Mouse (Mus musculus) heart, embryonic 16.5 days (tissue): ENCODE data around the gene Asic2. TPM values are rescaled to one million over a fixed set of nuclear protein-coding genes. Genes with fewer than 3 reads are reported as not detected.

Experiments used
- ATAC-seq: fragments of 200-750 bp; cut with Nextera tagmentation; replicated peaks from 2 replicates; pipeline ENCODE4 v1.8.0; 2017; ENCODE audit warnings: moderate number of reproducible peaks; ENCODE audit not compliant: insufficient read depth, low FRiP score; ENCODE audit errors: extremely low read depth
- H3K27ac ChIP-seq: fragments of 300-500 bp; sonication (generic); 2 replicates; pipeline ENCODE4 v1.5.1; 2014; ENCODE audit warnings: mild to moderate bottlenecking, low read length, control low read depth, moderate library complexity
- H3K27me3 ChIP-seq: fragments of 300-500 bp; sonication (generic); 2 replicates; pipeline ENCODE4 v1.6.1; 2014; ENCODE audit warnings: low read length, mixed read lengths; ENCODE audit not compliant: control insufficient read depth, insufficient read depth
- H3K36me3 ChIP-seq: fragments of 300-500 bp; sonication (generic); 2 replicates; pipeline ENCODE4 v1.6.1; 2014; ENCODE audit not compliant: control insufficient read depth, insufficient read depth
- H3K4me1 ChIP-seq: fragments of 300-500 bp; sonication (generic); 2 replicates; pipeline ENCODE4 v1.6.1; 2014; ENCODE audit warnings: low read length, mixed read lengths; ENCODE audit not compliant: control insufficient read depth, insufficient read depth
- H3K4me2 ChIP-seq: fragments of 300-500 bp; sonication (generic); 2 replicates; pipeline ENCODE4 v1.6.1; 2014; ENCODE audit warnings: low read depth, mild to moderate bottlenecking, control low read depth, low read length
- H3K4me3 ChIP-seq: fragments of 300-500 bp; sonication (generic); 2 replicates; pipeline ENCODE4 v1.5.1; 2014; ENCODE audit warnings: mild to moderate bottlenecking, control low read depth, low read length
- H3K9ac ChIP-seq: fragments of 300-500 bp; sonication (generic); 2 replicates; pipeline ENCODE4 v1.6.1; 2014; ENCODE audit warnings: low read length, control low read depth
- H3K9me3 ChIP-seq: fragments of 300-500 bp; sonication (generic); replicated peaks from 2 replicates; pipeline ENCODE4 v1.6.1; 2016; ENCODE audit warnings: low read length; ENCODE audit not compliant: control insufficient read depth
- WGBS: fragments of 180-500 bp; shearing (Covaris S2); extraction: QIAGEN DNeasy Blood & Tissue Kit; methylation state at CpG from one replicate; pipeline ENCODE4 v1.1.7; 2014; 5-methylcytosine and 5-hydroxymethylcytosine counted together
- polyA plus RNA-seq: library from polyadenylated mRNA; unstranded; fragments of >200 nt; fragmentation: Nextera tagmentation; extraction: Ambion mirVana; gene quantifications from 2 replicates; pipeline ENCODE4 v1.2.1, GENCODE M21; 2015

The Asic2 gene
- polyA plus RNA-seq, 1 experiment from 2014 or later = not detected

DNA sequence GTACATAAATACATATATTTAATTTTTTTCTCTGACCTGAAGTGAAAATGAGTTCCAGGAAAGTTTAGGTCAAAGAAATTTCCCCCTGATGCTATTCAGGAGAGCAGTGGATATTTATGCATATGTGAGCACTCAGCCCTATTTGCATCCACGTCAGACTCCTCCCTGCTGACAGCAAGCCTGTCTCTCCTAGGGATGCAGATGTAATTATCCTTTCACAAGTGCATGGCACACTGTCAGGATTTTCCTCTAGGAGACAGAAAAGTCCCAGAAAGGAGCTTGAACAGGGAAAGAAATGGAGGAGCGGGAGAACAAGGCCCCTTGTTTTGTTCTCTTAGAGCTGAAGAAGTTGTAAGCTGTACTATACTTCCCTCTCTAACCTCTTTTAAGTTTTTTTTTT lies 287.7 kb downstream of the Asic2 start:
- Histone ChIP-seq H3K9me3 (no peaks in the 10 kb centered on the region), H3K9ac (no peak overlapping the region), H3K27ac (no peak overlapping the region), H3K27me3 (no peaks in the 10 kb centered on the region), H3K4me2 (no peak overlapping the region), H3K36me3 (no peaks in the 10 kb centered on the region), H3K4me1 (no peaks in the 10 kb centered on the region), H3K4me3 (no peak overlapping the region)
- no peak for ATAC-seq
- 81% methylated on average over 2 of the region's 2 CpGs for WGBS

DNA sequence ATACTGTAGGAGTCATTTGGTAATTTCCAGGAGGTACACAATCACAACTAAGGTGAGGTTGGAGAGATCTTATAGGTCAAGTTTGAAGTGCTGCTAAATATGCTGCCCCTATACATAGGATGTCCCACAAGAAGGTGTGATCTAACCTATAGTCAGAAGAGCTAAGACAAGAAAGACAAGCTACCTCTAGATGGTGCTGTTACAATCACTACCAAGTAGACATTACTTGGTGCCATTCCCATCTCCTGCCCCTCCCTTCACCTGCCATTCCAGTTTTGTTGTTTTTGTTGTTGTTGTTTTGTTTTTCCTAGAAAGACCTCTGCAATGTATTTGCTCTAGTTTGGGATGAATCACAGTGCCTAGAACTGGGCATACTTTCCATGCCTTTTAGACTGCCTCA lies 296.5 kb downstream of the Asic2 start:
- no peak for ATAC-seq

DNA sequence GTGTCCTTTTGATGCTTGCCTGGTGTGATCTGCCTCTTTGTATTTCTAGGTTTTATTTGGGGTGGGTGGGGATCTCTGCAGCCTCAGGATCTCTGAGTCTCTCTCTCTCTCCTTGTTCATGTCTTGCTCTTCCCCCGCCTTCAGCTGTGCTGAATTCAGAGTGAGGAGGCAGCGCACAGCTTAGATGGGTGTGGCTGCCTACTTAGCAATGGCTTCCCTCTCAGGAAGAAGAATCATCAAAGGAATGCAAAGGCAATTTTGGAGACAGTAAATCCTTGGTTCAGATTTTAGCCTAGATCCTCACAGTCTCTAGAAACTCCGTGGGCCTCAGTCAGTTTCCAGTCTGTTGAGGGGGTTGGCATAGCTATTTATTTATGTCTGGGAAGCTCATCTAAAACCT lies 297.8 kb downstream of the Asic2 start:
- 55% methylated on average over 3 of the region's 3 CpGs for WGBS
- H3K36me3 ChIP-seq = no peaks in the 10 kb centered on the region
- H3K4me1 ChIP-seq = no peaks in the 10 kb centered on the region
- no peaks in the 10 kb centered on the region for H3K27me3 ChIP-seq
- no peak overlapping the region for H3K27ac ChIP-seq
- no peak for ATAC-seq
- H3K9ac ChIP-seq = no peak overlapping the region
- H3K4me3 ChIP-seq = no peak overlapping the region
- H3K4me2 ChIP-seq = no peak overlapping the region
- no peaks in the 10 kb centered on the region for H3K9me3 ChIP-seq

More for the DNA sequence above, 296.5 kb downstream of the Asic2 start:
- H3K4me1 ChIP-seq = no peaks in the 10 kb centered on the region
- no peak overlapping the region for H3K9ac ChIP-seq
- H3K27ac ChIP-seq = no peak overlapping the region
- H3K4me3 ChIP-seq = no peak overlapping the region
- no peaks in the 10 kb centered on the region for H3K9me3 ChIP-seq
- no peak overlapping the region for H3K4me2 ChIP-seq
- H3K36me3 ChIP-seq = no peaks in the 10 kb centered on the region
- H3K27me3 ChIP-seq = no peaks in the 10 kb centered on the region

DNA sequence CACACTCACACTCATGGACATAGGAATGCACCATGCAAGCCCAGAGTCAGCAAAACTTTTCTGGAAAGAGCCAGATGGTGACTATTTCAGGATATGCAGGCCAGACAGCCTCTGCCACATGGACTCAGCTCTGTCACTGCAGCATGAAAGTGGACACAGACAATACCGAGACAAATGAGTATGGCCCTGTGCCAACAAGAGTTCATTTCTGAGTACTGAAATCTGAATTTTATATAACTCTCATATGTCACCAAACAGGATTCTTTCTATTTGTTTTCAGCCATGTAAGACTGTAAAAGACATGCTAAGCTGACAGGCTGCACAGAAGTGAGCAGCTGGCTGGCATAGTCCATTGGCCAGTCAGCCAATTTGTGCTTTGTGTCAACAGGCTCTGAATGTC lies 309.4 kb downstream of the Asic2 start:
- no peaks in the 10 kb centered on the region for H3K36me3 ChIP-seq
- no peaks in the 10 kb centered on the region for H3K4me1 ChIP-seq
- WGBS = 41% methylated on average over 1 of the region's 1 CpGs
- no peak overlapping the region for H3K9ac ChIP-seq
- H3K27ac ChIP-seq = no peak overlapping the region
- no peak for ATAC-seq
- no peaks in the 10 kb centered on the region for H3K27me3 ChIP-seq
- H3K4me2 ChIP-seq = no peak overlapping the region
- H3K9me3 ChIP-seq = no peaks in the 10 kb centered on the region
- H3K4me3 ChIP-seq = no peak overlapping the region

DNA sequence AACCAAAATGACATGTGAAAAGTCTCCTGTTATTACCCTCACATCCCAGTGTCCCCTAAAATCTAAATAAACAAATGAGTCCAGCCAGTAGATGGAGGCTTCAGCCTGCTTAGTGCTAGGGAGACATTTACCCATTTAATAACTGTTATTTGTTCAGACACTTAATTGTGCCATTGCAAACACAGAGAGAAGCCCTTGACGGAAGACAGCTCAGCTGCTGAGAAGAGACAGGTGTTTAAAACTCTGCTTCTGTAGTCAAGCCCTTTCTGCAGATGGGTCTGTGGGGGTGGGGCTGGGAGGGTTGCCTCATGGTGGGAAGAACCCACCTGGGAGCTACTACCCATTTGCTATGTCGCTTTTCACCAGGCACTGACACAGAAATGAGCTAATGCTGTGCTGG lies 311.1 kb downstream of the Asic2 start:
- Histone ChIP-seq H3K27me3 (no peaks in the 10 kb centered on the region), H3K4me3 (no peak overlapping the region)
- 51% methylated on average over 2 of the region's 2 CpGs for WGBS

DNA sequence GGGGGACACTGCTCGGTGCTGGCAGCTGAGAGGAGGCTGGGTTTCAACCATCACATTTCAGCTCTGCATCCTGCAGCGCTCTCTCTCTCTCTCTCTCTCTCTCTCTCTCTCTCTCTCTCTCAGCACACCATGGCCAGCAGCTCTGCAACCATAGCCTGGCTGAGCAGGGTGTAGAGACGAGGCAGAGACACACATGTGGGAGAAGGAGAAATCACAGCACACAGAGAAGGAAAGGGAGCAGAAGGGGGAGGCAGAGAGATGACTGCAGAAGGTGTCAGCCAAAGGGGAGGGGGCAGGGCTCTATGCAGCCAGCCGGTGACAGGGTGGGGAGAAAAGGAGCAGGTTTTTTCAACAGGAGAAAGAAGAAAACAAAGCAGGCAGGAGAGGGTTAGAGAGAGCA lies 320.4 kb downstream of the Asic2 start:
- Histone ChIP-seq H3K36me3 (no peaks in the 10 kb centered on the region), H3K27me3 (no peaks in the 10 kb centered on the region), H3K9me3 (no peaks in the 10 kb centered on the region), H3K9ac (no peak overlapping the region), H3K4me2 (no peak overlapping the region), H3K27ac (no peak overlapping the region), H3K4me3 (no peak overlapping the region), H3K4me1 (no peaks in the 10 kb centered on the region)
- ATAC-seq = no peak
- WGBS = 25% methylated on average over 4 of the region's 4 CpGs

More for the DNA sequence above, 311.1 kb downstream of the Asic2 start:
- no peak for ATAC-seq
- no peaks in the 10 kb centered on the region for H3K4me1 ChIP-seq
- no peaks in the 10 kb centered on the region for H3K36me3 ChIP-seq
- no peak overlapping the region for H3K27ac ChIP-seq
- no peak overlapping the region for H3K9ac ChIP-seq
- H3K9me3 ChIP-seq = no peaks in the 10 kb centered on the region
- H3K4me2 ChIP-seq = no peak overlapping the region

DNA sequence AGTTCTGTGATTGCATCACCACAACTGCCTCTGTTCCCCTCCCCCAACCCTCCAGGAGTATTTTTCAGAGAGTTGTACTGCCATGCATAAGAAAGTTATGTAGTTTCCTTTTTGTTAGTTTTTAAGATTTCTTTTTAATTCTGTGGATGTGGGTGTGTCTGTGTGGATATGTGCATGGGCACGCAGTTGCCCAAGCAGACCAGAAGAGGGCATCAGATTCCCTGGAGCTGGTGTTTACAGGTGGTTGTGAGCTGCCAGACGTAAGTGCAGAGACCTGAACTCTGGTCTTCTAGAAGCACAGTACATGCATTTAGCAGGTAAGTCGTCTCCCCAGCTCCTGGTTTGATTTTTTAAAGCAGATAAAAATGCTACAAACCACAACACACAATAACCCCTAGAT lies 322.7 kb downstream of the Asic2 start:
- Histone ChIP-seq H3K4me1 (no peaks in the 10 kb centered on the region), H3K9ac (no peak overlapping the region), H3K4me2 (no peak overlapping the region), H3K9me3 (no peaks in the 10 kb centered on the region), H3K4me3 (no peak overlapping the region), H3K36me3 (no peaks in the 10 kb centered on the region), H3K27ac (no peak overlapping the region), H3K27me3 (no peaks in the 10 kb centered on the region)
- no peak for ATAC-seq
- WGBS = 82% methylated on average over 3 of the region's 3 CpGs

DNA sequence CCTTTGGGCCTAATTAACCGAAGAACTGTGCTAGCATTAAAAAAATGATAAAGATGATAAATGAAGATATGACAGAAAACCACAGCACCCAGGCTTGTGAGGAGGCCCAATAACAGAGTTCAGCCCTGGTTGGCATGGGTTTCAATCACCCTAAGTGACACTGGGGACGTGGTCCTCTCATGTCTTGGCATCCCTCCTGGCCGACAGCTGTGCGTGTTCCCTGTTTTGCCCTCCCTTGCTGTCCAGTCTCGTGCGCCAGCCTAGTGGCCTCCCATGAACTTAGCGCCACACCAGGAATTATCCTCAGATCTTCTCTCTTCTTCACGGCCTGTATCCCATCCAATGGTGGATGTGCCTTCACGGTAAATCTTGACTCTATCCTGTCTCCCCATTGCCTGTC lies 331.9 kb downstream of the Asic2 start:
- Histone ChIP-seq H3K4me3 (no peak overlapping the region), H3K27me3 (no peaks in the 10 kb centered on the region), H3K4me1 (0 out of 2 replicates have a peak, but pooled peaks cover 2% of the 10 kb centered on the region), H3K36me3 (no peaks in the 10 kb centered on the region), H3K4me2 (no peak overlapping the region), H3K9me3 (no peaks in the 10 kb centered on the region), H3K27ac (no peak overlapping the region), H3K9ac (no peak overlapping the region)
- ATAC-seq = no peak
- 84% methylated on average over 9 of the region's 9 CpGs for WGBS

DNA sequence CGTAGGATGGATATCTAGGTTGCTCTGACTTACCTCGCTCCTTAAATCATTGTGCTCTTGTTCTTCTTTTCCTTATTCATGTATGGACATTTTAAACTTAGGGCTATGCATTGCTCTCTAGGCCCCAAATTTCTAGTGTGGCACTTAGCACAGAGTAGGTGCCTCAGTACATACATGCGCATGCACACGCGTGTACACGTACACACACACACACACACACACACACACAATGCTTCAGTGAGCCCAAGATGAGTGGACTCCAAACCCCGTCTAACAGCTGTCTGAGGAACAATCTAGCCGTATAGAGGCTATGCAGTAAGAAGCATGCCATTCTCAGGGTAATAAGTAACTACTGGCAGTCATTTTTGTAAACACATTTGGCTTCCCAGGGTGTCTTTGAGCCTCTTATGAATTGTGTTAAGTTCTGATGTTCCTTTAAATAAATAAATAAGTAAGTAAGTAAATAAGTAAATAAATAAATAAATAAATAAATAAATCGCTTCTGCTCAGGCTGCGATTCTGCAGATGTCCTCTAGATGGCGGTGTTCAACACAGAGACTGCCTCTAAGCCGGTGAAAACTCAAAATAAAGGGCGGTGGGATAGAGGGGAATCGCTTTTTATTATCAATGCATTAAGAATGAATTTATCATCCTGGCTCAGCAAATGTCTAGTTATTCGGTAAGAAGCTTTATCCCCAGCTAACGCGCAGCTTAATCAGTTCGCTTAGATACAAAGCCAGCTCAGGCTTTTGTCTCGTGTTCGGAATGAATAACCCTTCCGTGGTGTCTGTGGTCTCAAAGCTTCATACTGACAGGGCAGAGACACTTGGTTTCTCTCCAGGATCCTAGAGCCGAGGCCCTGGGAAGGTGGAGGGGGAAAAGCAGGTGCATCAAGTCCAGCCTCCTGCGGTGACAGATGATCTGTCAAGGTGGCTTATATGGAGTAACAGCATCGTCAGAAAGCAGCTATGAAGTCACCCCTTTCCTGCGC lies 333.6 kb downstream of the Asic2 start:
- no peaks in the 10 kb centered on the region for H3K27me3 ChIP-seq
- H3K9me3 ChIP-seq = no peaks in the 10 kb centered on the region
- WGBS = 54% methylated on average over 25 of the region's 25 CpGs
- H3K4me2 ChIP-seq = no peak overlapping the region
- H3K4me3 ChIP-seq = no peak overlapping the region
- no peak overlapping the region for H3K27ac ChIP-seq
- H3K36me3 ChIP-seq = no peaks in the 10 kb centered on the region
- 0 out of 2 replicates have a peak, but pooled peaks cover 2% of the 10 kb centered on the region for H3K4me1 ChIP-seq
- no peak overlapping the region for H3K9ac ChIP-seq
- ATAC-seq = no peak
